Mouse (Mus musculus) liver, embryonic 16.5 days (tissue): ENCODE data around the gene Pla2g4b. TPM values are rescaled to one million over a fixed set of nuclear protein-coding genes. Genes with fewer than 3 reads are reported as not detected.

Experiments used
- ATAC-seq: fragments of 200-750 bp; cut with Nextera tagmentation; 2 replicates; pipeline ENCODE4 v1.8.0; 2017; ENCODE audit warnings: low read depth, mild to moderate bottlenecking, moderate number of reproducible peaks, moderate library complexity
- H3K27ac ChIP-seq: fragments of 300-500 bp; sonication (generic); 2 replicates; pipeline ENCODE4 v1.5.1; 2014; ENCODE audit warnings: mild to moderate bottlenecking, low read length
- H3K27me3 ChIP-seq: fragments of 300-500 bp; sonication (generic); 2 replicates; pipeline ENCODE4 v1.6.1; 2014; ENCODE audit warnings: low read depth, low read length, mixed read lengths; ENCODE audit not compliant: control insufficient read depth, insufficient read depth
- H3K36me3 ChIP-seq: fragments of 300-500 bp; sonication (generic); 2 replicates; pipeline ENCODE4 v1.6.1; 2014; ENCODE audit warnings: mild to moderate bottlenecking; ENCODE audit not compliant: control insufficient read depth, insufficient read depth
- H3K4me1 ChIP-seq: fragments of 300-500 bp; sonication (generic); 2 replicates; pipeline ENCODE4 v1.6.1; 2014; ENCODE audit warnings: low read depth, low read length, mixed read lengths; ENCODE audit not compliant: control insufficient read depth
- H3K4me2 ChIP-seq: fragments of 300-500 bp; sonication (generic); 2 replicates; pipeline ENCODE4 v1.6.1; 2014; ENCODE audit warnings: low read depth, low read length, mixed read lengths
- H3K4me3 ChIP-seq: fragments of 300-500 bp; sonication (generic); 2 replicates; pipeline ENCODE4 v1.5.1; 2014; ENCODE audit warnings: low read depth, mild to moderate bottlenecking, low read length
- H3K9ac ChIP-seq: fragments of 300-500 bp; sonication (generic); 2 replicates; pipeline ENCODE4 v1.6.1; 2014; ENCODE audit warnings: low read depth, low read length
- H3K9me3 ChIP-seq: fragments of 300-500 bp; sonication (generic); replicated peaks from 2 replicates; pipeline ENCODE4 v1.6.1; 2016; ENCODE audit warnings: low read length; ENCODE audit not compliant: control insufficient read depth
- WGBS: fragments of 180-500 bp; shearing (Covaris S2); extraction: QIAGEN DNeasy Blood & Tissue Kit; methylation state at CpG from one replicate; pipeline ENCODE4 v1.1.7; 2014; ENCODE audit not compliant: insufficient replicate concordance; 5-methylcytosine and 5-hydroxymethylcytosine counted together
- polyA plus RNA-seq: library from polyadenylated mRNA; unstranded; fragments of >200 nt; fragmentation: Nextera tagmentation; extraction: Ambion mirVana; gene quantifications from 2 replicates; pipeline ENCODE4 v1.2.1, GENCODE M21; 2015

The Pla2g4b gene
- polyA plus RNA-seq, 1 experiment from 2014 or later = 0.13 TPM

DNA sequence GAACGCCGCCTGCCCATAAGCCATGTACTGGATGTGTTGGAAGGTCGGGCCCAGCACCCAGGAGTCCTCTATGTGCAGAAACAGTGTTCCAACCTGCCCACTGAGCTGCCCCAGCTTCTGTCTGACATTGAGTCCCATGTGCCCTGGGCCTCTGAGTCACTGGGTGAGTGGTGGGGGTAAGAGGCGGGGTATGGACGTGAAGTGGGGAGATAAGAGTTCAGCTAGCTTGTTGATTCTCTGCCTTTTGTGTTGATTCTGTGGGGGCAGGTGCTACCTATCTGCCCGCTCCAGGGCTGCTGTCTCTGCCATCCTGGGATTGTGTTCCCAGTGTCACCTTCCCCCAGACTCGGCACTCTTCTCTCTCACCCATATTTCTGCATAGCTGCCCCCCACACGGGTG, 2.8 kb upstream of the Pla2g4b start:
- Histone ChIP-seq H3K4me2 (no peak overlapping the region), H3K4me3 (no peak overlapping the region), H3K27ac (no peak overlapping the region), H3K27me3 (no peaks in the 10 kb centered on the region), H3K9ac (no peak overlapping the region), H3K36me3 (no peaks in the 10 kb centered on the region; the same call in 1 of the 2 replicates), H3K4me1 (peaks cover 19% of the 10 kb centered on the region), H3K9me3 (no peaks in the 10 kb centered on the region)
- WGBS = 45% methylated on average over 8 of the region's 8 CpGs
- ATAC-seq = peak; percentile 25; the same call in 1 of the 2 replicates

- Histone ChIP-seq H3K4me2 (no peak overlapping the region), H3K36me3 (no peaks in the 10 kb centered on the region; the same call in 1 of the 2 replicates), H3K9me3 (no peaks in the 10 kb centered on the region), H3K27me3 (no peaks in the 10 kb centered on the region), H3K27ac (no peak overlapping the region), H3K4me1 (peaks cover 5% of the 10 kb centered on the region), H3K4me3 (no peak overlapping the region), H3K9ac (no peak overlapping the region)
- no peak for ATAC-seq
- 68% methylated on average over 5 of the region's 5 CpGs for WGBS
Observed at GRCm38 (mm10) chr2:120033726-120034125, 509 bp downstream of the Pla2g4b start.

- Histone ChIP-seq H3K36me3 (no peaks in the 10 kb centered on the region), H3K9ac (no peak overlapping the region), H3K4me1 (no peaks in the 10 kb centered on the region), H3K4me3 (no peak overlapping the region), H3K27me3 (no peaks in the 10 kb centered on the region), H3K9me3 (no peaks in the 10 kb centered on the region), H3K4me2 (no peak overlapping the region), H3K27ac (no peak overlapping the region)
- WGBS = 52% methylated on average over 9 of the region's 9 CpGs
- ATAC-seq = no peak
Observed at GRCm38 (mm10) chr2:120037744-120038143, 4.5 kb downstream of the Pla2g4b start.

GRCm38 (mm10) chr2:120040991-120041390, 7.8 kb downstream of the Pla2g4b start:
- Histone ChIP-seq H3K4me3 (no peak overlapping the region), H3K9ac (no peak overlapping the region), H3K9me3 (no peaks in the 10 kb centered on the region), H3K36me3 (no peaks in the 10 kb centered on the region), H3K4me2 (no peak overlapping the region), H3K4me1 (no peaks in the 10 kb centered on the region; the same call in 1 of the 2 replicates), H3K27ac (no peak overlapping the region), H3K27me3 (no peaks in the 10 kb centered on the region)
- WGBS = 74% methylated on average over 5 of the region's 5 CpGs
- ATAC-seq = no peak

- H3K27me3 ChIP-seq = no peaks in the 10 kb centered on the region
- no peak overlapping the region for H3K4me3 ChIP-seq
- H3K9ac ChIP-seq = no peak overlapping the region
- 50% methylated on average over 4 of the region's 4 CpGs for WGBS
- ATAC-seq = no peak
- no peaks in the 10 kb centered on the region for H3K9me3 ChIP-seq
- no peak overlapping the region for H3K27ac ChIP-seq
- no peak overlapping the region for H3K4me2 ChIP-seq
- no peaks in the 10 kb centered on the region; the same call in 1 of the 2 replicates for H3K4me1 ChIP-seq
- no peaks in the 10 kb centered on the region for H3K36me3 ChIP-seq
Observed at GRCm38 (mm10) chr2:120044101-120044603, 10.9 kb downstream of the Pla2g4b start.

DNA sequence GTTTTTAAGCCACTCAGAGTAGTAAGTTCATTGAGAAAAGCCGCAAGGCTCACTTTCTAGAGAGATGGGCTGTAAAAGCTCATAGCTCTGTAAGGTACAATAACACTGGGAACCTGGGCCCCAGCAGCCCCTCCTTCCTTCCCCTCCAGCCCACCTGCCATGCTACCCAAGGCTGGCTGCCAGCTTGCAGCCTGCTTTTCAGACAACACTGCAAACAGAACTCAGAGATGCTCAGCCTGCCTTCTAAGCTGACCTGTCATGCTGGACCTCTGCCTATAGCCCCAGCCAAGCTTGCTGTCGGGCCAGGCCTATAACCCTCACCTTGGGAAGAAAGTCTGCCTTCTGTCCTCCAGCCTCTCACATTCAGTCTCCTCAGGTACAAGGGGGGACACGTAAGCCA, 11.5 kb downstream of the Pla2g4b start:
- no peak overlapping the region for H3K9ac ChIP-seq
- no peak for ATAC-seq
- H3K4me1 ChIP-seq = no peaks in the 10 kb centered on the region; the same call in 1 of the 2 replicates
- H3K27ac ChIP-seq = no peak overlapping the region
- H3K4me3 ChIP-seq = no peak overlapping the region
- H3K36me3 ChIP-seq = no peaks in the 10 kb centered on the region
- no peaks in the 10 kb centered on the region for H3K27me3 ChIP-seq
- no peak overlapping the region for H3K4me2 ChIP-seq
- no peaks in the 10 kb centered on the region for H3K9me3 ChIP-seq
- WGBS = 64% methylated on average over 3 of the region's 3 CpGs

DNA sequence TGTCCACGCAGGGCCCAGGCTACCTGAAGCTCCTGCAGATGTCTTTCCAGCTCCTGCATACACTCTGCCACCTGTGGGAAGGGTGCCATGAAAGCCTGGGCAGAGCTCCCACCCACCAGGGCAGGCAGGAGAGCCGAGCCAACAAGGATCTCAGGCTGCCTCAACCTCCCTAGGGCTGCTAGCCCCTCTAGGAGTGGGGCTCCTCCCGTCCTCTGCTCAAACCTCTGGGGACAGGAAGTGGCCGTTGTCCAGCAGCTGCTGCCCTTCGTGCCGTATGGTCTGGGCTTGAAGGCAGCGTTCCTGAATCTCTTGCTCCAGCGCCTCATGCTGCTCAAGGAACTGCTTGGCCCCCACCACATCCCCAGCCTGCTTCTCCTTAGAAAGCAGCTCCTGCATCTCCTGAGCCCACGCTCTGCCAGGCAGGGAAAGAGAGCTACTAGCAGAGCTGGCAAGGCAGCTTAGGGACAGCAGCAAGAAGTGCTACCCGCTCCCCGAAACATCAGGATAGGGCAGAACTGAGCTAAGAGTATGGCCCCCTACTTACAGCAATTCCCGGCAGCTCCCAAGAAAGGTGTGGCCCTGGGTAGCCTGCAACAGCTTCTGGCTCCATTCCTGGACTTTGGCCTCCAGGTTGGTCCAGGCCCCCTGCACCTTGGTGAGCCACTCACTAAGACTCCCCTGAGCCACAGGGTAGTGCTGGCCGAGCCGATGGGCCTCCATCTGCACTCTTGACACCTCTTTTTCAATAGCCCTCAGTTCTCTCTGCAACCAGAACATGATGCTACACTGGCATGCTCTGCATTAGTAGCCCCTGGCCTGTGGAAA, 13.5 kb downstream of the Pla2g4b start:
- ATAC-seq = no peak
- H3K27me3 ChIP-seq = no peaks in the 10 kb centered on the region
- no peak overlapping the region for H3K4me2 ChIP-seq
- no peak overlapping the region for H3K9ac ChIP-seq
- H3K4me1 ChIP-seq = no peaks in the 10 kb centered on the region; the same call in 1 of the 2 replicates
- no peak overlapping the region for H3K27ac ChIP-seq
- H3K36me3 ChIP-seq = no peaks in the 10 kb centered on the region
- no peaks in the 10 kb centered on the region for H3K9me3 ChIP-seq
- no peak overlapping the region for H3K4me3 ChIP-seq
- 60% methylated on average over 14 of the region's 14 CpGs for WGBS

DNA sequence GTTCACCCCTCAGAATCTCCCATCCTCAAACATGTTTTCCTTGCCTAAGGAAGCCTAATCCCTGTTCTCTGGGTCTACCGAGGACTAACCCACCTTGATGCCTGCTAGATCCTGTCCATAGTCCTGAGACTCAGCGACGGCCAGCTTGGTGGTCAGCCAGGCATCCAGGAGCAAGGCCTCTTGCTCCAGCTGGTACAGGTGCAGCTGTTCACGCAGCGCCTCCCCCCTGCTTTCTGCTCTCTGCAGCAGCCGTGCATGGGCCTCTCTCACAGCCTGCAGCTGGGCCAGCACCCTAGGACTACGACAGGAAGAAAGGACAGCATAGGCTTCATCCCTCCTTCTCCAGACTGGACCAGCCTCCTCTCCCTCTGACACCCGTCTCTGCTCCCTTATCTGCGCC, 15.0 kb downstream of the Pla2g4b start:
- Histone ChIP-seq H3K27me3 (no peaks in the 10 kb centered on the region), H3K4me1 (no peaks in the 10 kb centered on the region; the same call in 1 of the 2 replicates), H3K36me3 (no peaks in the 10 kb centered on the region), H3K9ac (no peak overlapping the region), H3K9me3 (no peaks in the 10 kb centered on the region), H3K27ac (no peak overlapping the region), H3K4me2 (no peak overlapping the region), H3K4me3 (no peak overlapping the region)
- WGBS = 62% methylated on average over 9 of the region's 9 CpGs
- ATAC-seq = no peak

GRCm38 (mm10) chr2:120049632-120050274, 16.5 kb downstream of the Pla2g4b start:
- ATAC-seq = no peak
- Histone ChIP-seq H3K4me2 (no peak overlapping the region), H3K27ac (no peak overlapping the region), H3K9me3 (no peaks in the 10 kb centered on the region), H3K27me3 (no peaks in the 10 kb centered on the region), H3K4me1 (no peaks in the 10 kb centered on the region), H3K4me3 (no peak overlapping the region), H3K9ac (no peak overlapping the region), H3K36me3 (no peaks in the 10 kb centered on the region)
- 52% methylated on average over 10 of the region's 10 CpGs for WGBS
